Mouse (Mus musculus): ENCODE results near the gene Ccdc125.

- TF ChIP-seq POLR2A (IDR thresholded peaks at IDR 0.05; ENCODE audit: borderline replicate concordance, insufficient read depth, low read length) = peak; percentile 41; the same call in 1 of the 2 replicates
- TF ChIP-seq CTCF (IDR thresholded peaks at IDR 0.05; ENCODE audit: borderline replicate concordance, insufficient read depth, low read depth, low read length) = no peak
Measured at GRCm38 (mm10) chr13:100730861-100731176, 61.3 kb downstream of the Ccdc125 start, which contains the start of gene Cdk7.
